Mouse (Mus musculus) thymus, postnatal 25 days (tissue): ENCODE measurements around the gene Sytl3.
A peak's percentile ranks its signal among the peaks of the same experiment; 100 is the strongest.

Experiments used
- DNase-seq: peaks from one replicate; pipeline ENCODE4 v3.0.0; 2022

Sytl3 gene

DNA sequence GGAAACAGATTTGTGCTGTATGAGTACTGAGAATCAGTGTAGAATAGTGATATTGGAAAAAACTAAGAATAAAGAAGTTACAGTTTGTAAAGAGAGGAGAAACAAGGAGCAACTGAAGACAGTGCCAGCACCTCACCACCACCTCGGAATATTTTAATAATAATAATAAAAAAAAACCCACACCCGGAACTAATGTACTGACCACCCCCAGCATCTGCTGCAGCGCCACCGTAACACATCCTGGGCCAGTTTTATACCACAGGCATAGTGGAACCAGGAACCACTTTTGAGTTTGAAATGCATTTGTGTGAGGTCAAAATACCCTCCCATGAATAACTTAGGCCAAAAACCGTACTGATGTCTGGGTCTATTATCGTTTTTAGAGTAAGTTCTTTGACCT, 122.4 kb downstream of the Sytl3 start:
- DNase-seq = no peak

DNA sequence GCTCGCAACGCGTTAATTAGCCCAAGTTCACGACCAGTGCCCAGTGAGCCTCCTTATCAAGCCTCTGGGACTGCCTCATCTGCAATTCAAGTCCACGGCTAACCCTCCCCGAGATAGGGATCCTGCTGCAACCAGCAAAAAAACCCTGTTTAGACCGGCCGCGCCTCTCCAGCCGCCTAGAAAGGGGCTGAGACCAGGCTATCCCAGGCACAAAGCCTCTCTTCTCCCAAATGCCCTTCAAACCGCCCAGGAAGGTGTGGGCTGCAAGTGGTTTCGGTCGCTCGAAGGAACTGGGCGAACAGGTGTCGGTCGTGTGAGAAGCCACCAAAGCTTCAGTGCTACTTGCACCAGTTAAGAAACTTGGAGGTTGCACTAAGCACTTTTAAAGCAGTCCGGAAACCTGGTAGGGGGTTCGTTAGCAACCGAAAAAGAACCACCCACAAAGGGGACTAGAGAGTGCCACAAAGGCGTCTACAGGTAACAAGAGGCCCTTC, 123.2 kb downstream of the Sytl3 start:
- peak; percentile 70 for DNase-seq

DNA sequence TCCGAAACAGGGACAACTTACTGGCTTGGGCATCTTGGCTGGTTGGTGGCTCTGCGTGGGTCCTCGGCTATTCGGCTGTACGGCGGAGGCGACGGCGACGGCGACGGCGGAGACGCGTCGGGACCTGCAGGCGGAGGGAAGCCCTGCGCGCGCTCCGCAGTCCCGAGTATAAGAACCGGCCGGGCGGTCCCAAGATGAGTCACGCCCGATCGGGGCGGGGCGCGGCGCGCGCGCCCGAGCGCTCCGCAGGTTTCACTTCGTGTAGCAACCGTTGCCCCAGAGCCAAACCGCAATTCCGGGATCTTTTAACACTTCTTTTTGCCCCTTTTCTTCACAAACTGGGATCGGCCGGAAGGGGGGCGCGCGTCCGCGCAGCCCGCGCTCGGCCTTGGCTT, 123.7 kb downstream of the Sytl3 start, which contains the start of gene Ezr:
Ezr (minus strand) TSS at position 174 of the 395 bp plus-strand sequence.
- DNase-seq = peak; percentile 94

DNA sequence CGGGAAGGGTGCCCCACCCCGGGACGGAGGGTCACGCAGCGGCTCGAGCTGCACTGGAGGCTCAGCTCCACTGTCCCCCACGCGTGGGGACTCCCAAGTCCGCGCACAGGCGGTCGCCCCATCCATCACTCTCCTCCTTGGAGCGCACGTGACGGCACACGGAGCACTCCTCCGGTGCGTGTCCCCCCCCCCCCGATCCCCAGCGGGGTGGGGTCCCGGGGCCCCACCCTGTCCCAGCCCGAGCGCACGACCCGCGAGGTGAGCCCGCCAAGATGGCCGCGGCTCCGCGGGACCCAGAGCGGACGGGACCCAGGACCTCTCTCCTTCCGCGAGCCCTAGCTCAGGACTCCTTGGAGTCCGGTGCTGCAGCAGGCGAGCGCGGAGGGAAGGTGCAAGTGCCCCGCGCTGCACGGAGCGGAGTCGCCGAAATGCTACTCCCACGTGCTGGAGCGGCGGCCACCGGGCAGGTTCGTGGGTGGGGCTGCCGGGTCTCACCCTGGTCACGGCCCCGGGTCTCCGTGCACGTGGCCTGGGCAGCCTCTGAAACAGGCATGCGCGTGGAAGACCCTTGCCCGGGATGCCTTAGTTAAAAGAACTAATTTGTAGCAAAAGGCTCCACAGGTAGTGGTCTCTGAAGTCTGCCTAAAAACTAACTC, 124.2 kb downstream of the Sytl3 start:
- peak; percentile 66 for DNase-seq

DNA sequence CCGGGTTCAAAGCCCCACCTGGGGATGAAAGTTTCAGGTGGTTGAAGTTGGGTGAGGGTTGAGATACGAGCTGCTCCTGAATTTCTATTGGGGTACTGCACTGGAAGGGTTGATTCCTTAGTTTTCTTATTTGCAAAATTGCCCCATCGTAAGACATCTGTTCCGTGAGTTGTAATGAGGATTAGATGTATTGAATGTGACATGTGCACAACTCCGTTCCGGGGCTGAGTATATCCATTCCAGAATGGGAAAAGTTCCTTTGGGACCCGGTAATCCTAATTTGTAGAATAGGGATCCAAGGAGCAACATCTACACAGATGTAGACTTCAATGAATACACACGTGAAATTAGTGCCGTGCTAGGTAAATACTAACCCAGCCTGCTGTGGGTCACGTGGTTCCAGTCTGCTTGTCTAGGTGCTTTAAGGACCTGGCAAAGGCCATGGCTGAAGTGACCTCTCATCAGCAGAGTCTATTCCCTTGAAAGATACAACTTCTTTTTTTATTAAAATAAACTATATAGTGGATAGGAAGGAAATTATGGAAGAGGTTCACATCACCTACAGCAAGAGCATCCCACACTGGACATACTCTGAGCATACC, 125.0 kb downstream of the Sytl3 start:
- no peak for DNase-seq

DNA sequence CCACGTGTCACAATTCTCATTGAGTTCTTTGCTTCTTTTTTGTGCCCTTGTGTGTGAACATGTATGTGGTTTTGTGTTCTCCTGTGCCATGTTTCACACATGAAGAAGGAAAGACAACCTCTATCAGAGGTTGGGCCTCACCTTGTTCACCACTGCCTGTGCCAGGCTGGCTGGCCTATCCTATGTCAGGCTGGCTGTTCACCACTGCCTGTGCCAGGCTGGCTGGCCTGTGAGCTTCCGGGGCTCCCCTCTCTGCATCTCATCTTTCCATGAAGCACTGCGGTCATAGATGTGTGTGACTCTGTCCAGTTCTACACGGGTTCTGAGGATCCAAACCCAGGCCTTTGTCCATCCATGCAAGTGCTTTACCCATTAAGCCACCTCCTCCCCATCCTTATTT, 128.3 kb downstream of the Sytl3 start:
- DNase-seq = no peak
